Mouse (Mus musculus) liver, embryonic 11.5 days (tissue): ENCODE measurements around the gene Myo6. TPM values are rescaled to one million over a fixed set of nuclear protein-coding genes. Genes with fewer than 3 reads are reported as not detected.
A peak's percentile ranks its signal among the peaks of the same experiment; 100 is the strongest.

ENCODE experiments used
- ATAC-seq: fragments of 200-750 bp; cut with Nextera tagmentation; replicated peaks from 2 replicates; pipeline ENCODE4 v1.8.0; 2017; ENCODE audit warnings: moderate number of reproducible peaks, mild to moderate bottlenecking, moderate TSS enrichment, moderate library complexity; ENCODE audit not compliant: low FRiP score
- DNase-seq: peaks from one replicate; pipeline ENCODE4 v3.0.0-alpha.2; 2017; ENCODE audit warnings: low spot score
- H3K27ac ChIP-seq: fragments of 300-500 bp; sonication (generic); 2 replicates; pipeline ENCODE4 v1.5.1; 2014; ENCODE audit warnings: mild to moderate bottlenecking, low read depth, low read length, control low read depth
- H3K27me3 ChIP-seq: fragments of 300-500 bp; sonication (generic); replicated peaks from 2 replicates; pipeline ENCODE4 v1.6.1; 2014; ENCODE audit warnings: low read length, mixed read lengths; ENCODE audit not compliant: control insufficient read depth, insufficient read depth
- H3K36me3 ChIP-seq: fragments of 300-500 bp; sonication (generic); 2 replicates; pipeline ENCODE4 v1.6.1; 2014; ENCODE audit warnings: mild to moderate bottlenecking, low read length, moderate library complexity, mixed read lengths; ENCODE audit not compliant: control insufficient read depth, insufficient read depth
- H3K4me1 ChIP-seq: fragments of 300-500 bp; sonication (generic); replicated peaks from 2 replicates; pipeline ENCODE4 v1.6.1; 2014; ENCODE audit warnings: low read length, mixed read lengths; ENCODE audit not compliant: control insufficient read depth, insufficient read depth
- H3K4me2 ChIP-seq: fragments of 300-500 bp; sonication (generic); 2 replicates; pipeline ENCODE4 v1.6.1; 2014; ENCODE audit warnings: mild to moderate bottlenecking, control low read depth, moderate library complexity
- H3K4me3 ChIP-seq: fragments of 300-500 bp; sonication (generic); 2 replicates; pipeline ENCODE4 v1.5.1; 2014; ENCODE audit warnings: low read depth, low read length, control low read depth
- H3K9ac ChIP-seq: fragments of 300-500 bp; sonication (generic); 2 replicates; pipeline ENCODE4 v1.6.1; 2014; ENCODE audit warnings: low read depth, low read length, control low read depth
- H3K9me3 ChIP-seq: fragments of 300-500 bp; sonication (generic); 2 replicates; pipeline ENCODE4 v1.6.1; 2016; ENCODE audit warnings: low read length, inconsistent platforms, mixed read lengths; ENCODE audit not compliant: control insufficient read depth
- WGBS: fragments of 180-500 bp; shearing (Covaris S2); extraction: QIAGEN DNeasy Blood & Tissue Kit; methylation state at CpG from one replicate; pipeline ENCODE4 v1.1.7; 2014; 5-methylcytosine and 5-hydroxymethylcytosine counted together
- polyA plus RNA-seq: library from polyadenylated mRNA; unstranded; fragments of >200 nt; fragmentation: Nextera tagmentation; extraction: Ambion mirVana; gene quantifications from 2 replicates; pipeline ENCODE4 v1.2.1, GENCODE M21; 2014

The Myo6 gene
- polyA plus RNA-seq, 1 experiment from 2014 or later: 8.2 TPM

DNA sequence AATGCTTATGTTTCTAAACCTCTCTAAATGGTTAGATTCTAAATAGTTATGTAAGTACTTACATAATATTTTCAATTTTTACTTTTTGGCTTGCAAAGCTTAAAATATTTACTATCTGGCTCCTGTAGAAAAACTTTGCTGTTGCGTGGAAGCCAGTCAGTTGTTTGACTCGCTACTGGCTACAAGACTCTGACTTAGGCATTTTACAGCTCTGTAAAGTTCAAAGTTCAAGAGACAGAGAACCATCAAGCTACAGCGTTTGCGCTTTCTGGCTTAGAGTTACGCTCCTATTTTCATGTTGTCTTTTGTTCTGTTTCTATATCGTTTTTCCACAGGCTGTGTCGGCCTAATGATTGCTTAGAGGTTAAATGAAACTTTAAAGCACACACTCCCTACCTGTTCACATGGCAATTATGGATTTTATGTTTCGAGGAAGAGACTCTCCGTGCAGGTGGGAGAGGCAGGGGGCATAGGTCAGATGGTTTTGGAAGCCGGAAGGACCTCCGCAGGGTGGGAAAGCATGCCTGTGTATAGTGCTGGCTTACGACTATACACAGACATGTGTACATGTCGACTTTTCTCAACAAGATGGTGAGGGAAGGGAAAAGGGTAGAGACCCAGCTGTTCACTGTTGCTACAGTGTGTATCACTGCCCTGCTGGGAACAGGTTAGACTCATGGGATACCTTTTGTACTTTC, 171.0 kb downstream of the Myo6 start:
- Histone ChIP-seq H3K4me2 (no peak overlapping the region), H3K36me3 (no peaks in the 10 kb centered on the region), H3K9ac (no peak overlapping the region), H3K27me3 (no peaks in the 10 kb centered on the region), H3K9me3 (no peaks in the 10 kb centered on the region), H3K4me3 (no peak overlapping the region), H3K4me1 (no peaks in the 10 kb centered on the region), H3K27ac (no peak overlapping the region)
- 77% methylated on average over 13 of the region's 13 CpGs for WGBS
- ATAC-seq (no peak), DNase-seq (no peak)

DNA sequence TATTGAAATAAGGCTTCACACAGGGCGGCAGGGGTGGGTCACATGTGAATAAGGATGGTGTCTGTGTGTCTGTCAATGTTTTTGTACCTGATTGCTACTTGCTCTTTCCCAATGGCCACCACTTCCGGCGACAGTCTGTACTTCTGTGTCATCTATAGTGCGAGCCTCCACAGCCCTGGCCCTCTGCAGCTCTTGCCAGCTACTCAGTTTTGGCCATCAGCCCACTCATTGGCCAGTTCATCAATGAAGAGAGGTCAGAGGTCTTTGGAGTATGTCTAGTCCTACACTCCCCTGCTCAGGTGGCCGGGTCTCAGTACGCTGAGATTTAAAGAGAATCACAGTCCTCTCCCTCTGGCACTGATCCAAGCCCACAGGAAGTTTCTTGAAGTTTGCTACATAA, 173.2 kb downstream of the Myo6 start:
- H3K27ac ChIP-seq: no peak overlapping the region
- no peaks in the 10 kb centered on the region for H3K9me3 ChIP-seq
- ATAC-seq: no peak
- no peaks in the 10 kb centered on the region for H3K4me1 ChIP-seq
- H3K36me3 ChIP-seq: no peaks in the 10 kb centered on the region
- no peak for DNase-seq
- 84% methylated on average over 6 of the region's 6 CpGs for WGBS
- H3K27me3 ChIP-seq: no peaks in the 10 kb centered on the region
- no peak overlapping the region for H3K4me2 ChIP-seq
- no peak overlapping the region for H3K9ac ChIP-seq
- H3K4me3 ChIP-seq: no peak overlapping the region

DNA sequence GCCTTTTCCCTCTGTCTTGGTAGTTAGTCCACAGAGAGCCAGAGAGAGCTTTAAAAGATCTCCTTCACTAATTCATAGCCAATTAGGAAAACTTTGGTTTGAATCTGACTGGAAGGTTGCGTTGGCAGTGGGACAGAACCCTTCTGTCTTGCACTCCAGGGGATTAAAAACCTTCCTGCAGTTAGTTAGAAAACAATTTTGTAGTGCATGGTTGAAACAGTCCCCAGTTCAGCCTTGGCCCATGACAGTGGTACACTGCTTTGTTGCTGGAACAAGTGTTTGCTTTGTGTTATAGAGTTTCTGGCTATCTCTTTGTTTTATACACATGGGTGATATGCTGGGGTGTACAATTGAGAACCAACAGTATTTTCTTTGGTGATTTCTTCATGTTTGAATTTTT, 176.1 kb downstream of the Myo6 start:
- DNase-seq (no peak), ATAC-seq (no peak)
- no peak overlapping the region for H3K27ac ChIP-seq
- 83% methylated on average over 1 of the region's 1 CpGs for WGBS
- no peak overlapping the region for H3K9ac ChIP-seq
- no peaks in the 10 kb centered on the region for H3K36me3 ChIP-seq
- no peak overlapping the region for H3K4me2 ChIP-seq
- H3K4me1 ChIP-seq: no peaks in the 10 kb centered on the region
- no peaks in the 10 kb centered on the region for H3K27me3 ChIP-seq
- H3K9me3 ChIP-seq: no peaks in the 10 kb centered on the region
- no peak overlapping the region for H3K4me3 ChIP-seq

DNA sequence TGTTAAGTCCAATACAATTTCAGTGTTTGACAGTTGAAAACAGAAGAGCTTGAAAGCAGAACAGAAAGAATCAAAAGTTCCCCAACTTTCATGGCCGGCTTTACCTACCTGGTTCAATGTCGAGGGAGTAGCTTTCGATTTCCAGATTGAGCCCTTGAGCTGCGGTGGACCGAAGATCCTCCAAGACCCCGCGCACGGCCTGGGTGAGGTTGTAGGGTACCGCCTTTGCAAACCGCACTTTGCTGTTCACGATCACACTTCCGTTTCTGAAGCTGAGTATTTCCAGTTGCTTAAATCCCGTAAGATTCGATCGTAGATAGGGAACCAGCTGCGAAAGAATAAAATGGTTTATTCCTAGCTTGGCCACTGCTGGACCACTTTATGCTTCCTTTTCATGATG, 176.9 kb downstream of the Myo6 start:
- 94% methylated on average over 16 of the region's 16 CpGs for WGBS
- DNase-seq (no peak), ATAC-seq (no peak)
- H3K36me3 ChIP-seq: no peaks in the 10 kb centered on the region
- no peak overlapping the region for H3K4me3 ChIP-seq
- H3K9ac ChIP-seq: no peak overlapping the region
- no peaks in the 10 kb centered on the region for H3K4me1 ChIP-seq
- H3K27ac ChIP-seq: no peak overlapping the region
- no peaks in the 10 kb centered on the region for H3K9me3 ChIP-seq
- H3K4me2 ChIP-seq: no peak overlapping the region
- H3K27me3 ChIP-seq: no peaks in the 10 kb centered on the region

DNA sequence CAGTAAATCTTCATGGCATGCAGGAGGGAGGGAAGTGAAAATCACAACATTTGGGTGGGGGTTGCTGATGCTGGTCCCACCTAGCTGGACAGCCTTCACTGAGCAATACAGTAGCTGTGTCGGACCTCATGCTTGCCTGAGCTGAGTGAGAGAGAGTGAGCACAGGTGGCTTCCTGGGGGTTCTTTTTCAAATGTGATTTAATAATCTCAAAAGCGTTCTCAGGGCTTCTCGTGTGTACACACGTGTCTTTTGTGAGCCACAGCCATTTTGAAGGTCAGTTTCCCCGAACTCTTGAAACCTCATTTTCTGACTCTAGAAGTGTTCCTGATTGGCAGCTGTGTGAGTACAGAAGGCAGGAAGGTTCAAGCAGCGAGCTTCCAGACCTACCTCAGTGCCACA, 177.7 kb downstream of the Myo6 start:
- no peak for ATAC-seq
- Histone ChIP-seq H3K4me1 (no peaks in the 10 kb centered on the region), H3K36me3 (no peaks in the 10 kb centered on the region), H3K27ac (no peak overlapping the region), H3K4me3 (no peak overlapping the region), H3K27me3 (no peaks in the 10 kb centered on the region), H3K4me2 (no peak overlapping the region), H3K9me3 (no peaks in the 10 kb centered on the region), H3K9ac (no peak overlapping the region)
- WGBS: 76% methylated on average over 6 of the region's 6 CpGs
- DNase-seq: no peak

DNA sequence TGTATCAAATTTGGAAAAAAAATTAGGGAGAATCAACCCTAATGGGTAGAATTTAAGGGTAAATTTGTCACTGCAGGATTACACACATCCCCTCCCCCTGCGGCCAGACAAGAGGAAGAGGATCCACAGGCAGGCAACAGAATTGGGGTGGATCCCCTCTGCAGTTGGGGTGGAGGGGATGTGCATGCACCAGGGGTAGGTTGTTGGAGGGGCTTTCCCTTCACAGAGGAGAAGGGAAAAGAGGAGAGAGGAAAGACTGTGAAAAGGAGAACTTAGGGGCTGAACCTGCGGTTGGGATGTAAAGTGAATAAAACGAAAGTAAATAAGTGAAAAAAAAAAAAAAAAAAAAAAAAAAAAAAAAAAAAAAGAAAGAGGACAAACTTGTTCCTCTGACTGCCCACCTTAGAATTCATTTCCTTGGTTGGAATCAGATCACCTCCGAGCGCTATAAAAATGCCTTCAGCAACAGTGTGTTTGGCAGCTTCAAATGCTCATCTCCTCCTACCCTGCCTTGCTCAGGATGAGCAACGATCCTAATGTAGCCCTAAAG, 179.7 kb downstream of the Myo6 start:
- no peak for ATAC-seq
- no peaks in the 10 kb centered on the region for H3K9me3 ChIP-seq
- H3K9ac ChIP-seq: no peak overlapping the region
- H3K27ac ChIP-seq: no peak overlapping the region
- no peak overlapping the region for H3K4me3 ChIP-seq
- no peaks in the 10 kb centered on the region for H3K27me3 ChIP-seq
- no peak overlapping the region for H3K4me2 ChIP-seq
- 83% methylated on average over 6 of the region's 6 CpGs for WGBS
- no peaks in the 10 kb centered on the region for H3K4me1 ChIP-seq
- H3K36me3 ChIP-seq: no peaks in the 10 kb centered on the region
- no peak for DNase-seq

DNA sequence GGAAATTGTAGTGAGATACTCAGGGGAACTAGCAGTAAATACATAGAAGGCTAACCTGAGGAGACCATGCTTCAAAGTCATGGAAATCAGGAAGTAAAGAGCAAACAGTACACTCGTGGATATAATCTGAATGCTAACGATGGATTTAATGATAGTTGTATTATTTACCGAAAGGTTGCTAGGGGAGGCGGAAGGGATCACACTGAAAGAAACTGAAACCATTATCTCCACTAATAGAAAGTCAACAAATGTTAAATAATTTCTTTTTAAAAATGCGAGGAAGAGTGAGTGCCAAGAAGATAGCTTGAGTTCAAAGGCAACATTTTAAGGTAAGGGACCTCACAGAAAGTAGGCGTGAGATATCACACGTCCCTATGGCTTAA, 186.5 kb downstream of the Myo6 start:
- no peak overlapping the region for H3K9ac ChIP-seq
- H3K27ac ChIP-seq: no peak overlapping the region
- H3K36me3 ChIP-seq: no peaks in the 10 kb centered on the region
- no peak for DNase-seq
- peak overlapping the region; percentile 25; the same call in 1 of the 2 replicates for H3K4me2 ChIP-seq
- no peak for ATAC-seq
- no peaks in the 10 kb centered on the region for H3K27me3 ChIP-seq
- no peak overlapping the region for H3K4me3 ChIP-seq
- H3K4me1 ChIP-seq: no peaks in the 10 kb centered on the region
- 66% methylated on average over 7 of the region's 7 CpGs for WGBS
- no peaks in the 10 kb centered on the region for H3K9me3 ChIP-seq

DNA sequence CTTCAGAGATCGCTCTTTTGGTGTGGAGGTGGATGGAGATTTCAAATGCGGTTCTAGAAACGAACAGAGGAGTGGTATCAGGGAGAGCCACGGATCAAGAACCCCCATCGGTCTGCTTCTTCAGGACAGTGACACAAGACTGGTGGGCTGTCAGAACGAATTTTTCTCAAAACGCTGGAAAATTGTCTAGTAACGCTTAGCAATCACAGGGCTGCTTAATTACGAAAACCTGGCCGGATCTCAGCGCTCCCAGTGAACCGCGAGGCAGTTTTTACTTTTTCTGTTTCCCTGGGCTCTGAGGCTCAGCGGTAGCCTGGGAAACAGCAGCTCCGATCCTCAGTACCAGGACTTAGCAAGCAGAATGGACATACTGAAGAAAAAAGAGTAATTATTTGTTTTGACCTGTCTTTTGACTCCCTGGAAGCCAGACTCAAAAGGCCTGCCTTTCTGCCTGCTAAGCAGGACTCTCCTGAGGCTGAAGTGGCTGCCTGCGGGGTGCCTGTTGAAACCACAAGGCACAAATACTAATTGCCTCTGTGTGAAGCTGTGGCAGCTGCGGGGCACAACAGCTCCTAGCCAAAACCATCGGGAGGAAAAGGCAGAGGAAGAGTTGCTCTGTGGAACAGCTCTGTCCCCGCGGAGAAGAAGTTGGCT, 187.0 kb downstream of the Myo6 start:
- ATAC-seq (no peak), DNase-seq (no peak)
- Histone ChIP-seq H3K36me3 (no peaks in the 10 kb centered on the region), H3K4me3 (no peak overlapping the region), H3K9ac (no peak overlapping the region), H3K4me1 (no peaks in the 10 kb centered on the region), H3K9me3 (no peaks in the 10 kb centered on the region), H3K4me2 (peak overlapping the region; percentile 25; the same call in 1 of the 2 replicates), H3K27me3 (no peaks in the 10 kb centered on the region), H3K27ac (no peak overlapping the region)
- WGBS: 40% methylated on average over 20 of the region's 20 CpGs

DNA sequence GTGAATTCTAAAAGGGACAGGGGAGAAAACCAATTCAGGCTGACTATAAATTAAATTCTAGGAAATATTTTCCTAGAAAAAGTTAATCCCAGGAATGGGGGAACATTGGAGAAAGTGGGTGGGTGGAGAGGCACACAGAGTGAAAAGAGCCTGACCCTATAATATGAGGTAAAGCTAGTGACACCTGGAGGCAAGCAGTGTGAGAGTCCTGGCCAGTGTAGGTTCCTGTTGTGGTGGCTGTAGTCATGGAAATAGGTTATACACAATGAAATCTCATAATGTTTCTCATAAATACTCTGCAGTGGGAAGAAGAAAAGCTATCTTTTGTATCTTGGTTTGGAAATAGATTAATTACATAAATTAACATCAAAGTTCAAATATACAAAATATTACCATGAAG, 195.2 kb downstream of the Myo6 start:
- Histone ChIP-seq H3K4me1 (no peaks in the 10 kb centered on the region), H3K27ac (no peak overlapping the region), H3K9ac (no peak overlapping the region), H3K9me3 (no peaks in the 10 kb centered on the region), H3K4me2 (no peak overlapping the region), H3K36me3 (no peaks in the 10 kb centered on the region), H3K4me3 (no peak overlapping the region), H3K27me3 (no peaks in the 10 kb centered on the region)
- no peak for DNase-seq
- ATAC-seq: no peak
